Mouse (Mus musculus) heart, adult 2 months (tissue): ENCODE measurements around the gene Wnt7a.

ENCODE experiments used
- CTCF ChIP-seq: fragments of 200-600 bp; IDR thresholded peaks from 2 replicates; pipeline ENCODE4 v1.8.1; 2022; ENCODE audit warnings: antibody characterized with exemption, mild to moderate bottlenecking, moderate library complexity
- POLR2A ChIP-seq: fragments of 200-500 bp; IDR thresholded peaks from 2 replicates; pipeline ENCODE4 v1.6.1; 2011; ENCODE audit warnings: mild to moderate bottlenecking, low read depth, low read length, control low read depth; ENCODE audit not compliant: insufficient read depth

DNA sequence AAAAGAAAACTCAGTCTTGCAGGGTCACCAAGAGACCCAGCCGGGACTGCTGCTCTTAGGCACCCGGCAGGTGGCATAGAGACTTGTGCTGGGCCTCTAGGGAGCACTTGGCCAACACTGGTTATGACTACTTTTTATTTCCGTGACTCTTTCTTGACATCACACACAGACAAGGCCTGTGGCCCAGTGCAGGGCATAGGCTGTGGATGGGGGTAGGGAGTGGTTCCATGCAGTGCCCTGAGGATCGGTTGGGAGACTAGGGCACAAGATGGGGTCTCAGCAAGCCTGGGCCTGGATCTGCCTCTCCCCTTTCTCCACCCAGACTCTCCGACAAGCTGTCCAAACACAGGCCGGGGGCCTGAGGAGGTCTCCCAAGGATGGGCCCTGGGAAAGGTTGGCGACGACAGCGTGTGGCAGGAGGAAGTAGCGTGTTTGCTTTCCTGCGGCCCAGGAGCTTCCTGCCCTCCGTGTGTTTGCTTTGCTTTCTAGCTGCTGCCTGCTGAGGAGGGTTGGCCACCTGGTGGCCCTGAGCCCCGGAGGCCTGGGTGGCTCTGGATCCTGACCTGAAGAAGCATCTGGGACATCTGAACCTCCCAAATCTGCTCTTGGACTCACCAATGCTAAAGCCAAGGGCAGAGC is 53.8 kb downstream of the Wnt7a start:
- TF ChIP-seq CTCF (no peak), POLR2A (no peak)
